Mouse (Mus musculus): ENCODE measurements at regions not wholly inside any gene's neighbourhood (a gene's known extent, or its start where the extent isn't known, plus 50 kb on each side); places are given as distances from the start of the nearest gene placed in this dataset.

DNA sequence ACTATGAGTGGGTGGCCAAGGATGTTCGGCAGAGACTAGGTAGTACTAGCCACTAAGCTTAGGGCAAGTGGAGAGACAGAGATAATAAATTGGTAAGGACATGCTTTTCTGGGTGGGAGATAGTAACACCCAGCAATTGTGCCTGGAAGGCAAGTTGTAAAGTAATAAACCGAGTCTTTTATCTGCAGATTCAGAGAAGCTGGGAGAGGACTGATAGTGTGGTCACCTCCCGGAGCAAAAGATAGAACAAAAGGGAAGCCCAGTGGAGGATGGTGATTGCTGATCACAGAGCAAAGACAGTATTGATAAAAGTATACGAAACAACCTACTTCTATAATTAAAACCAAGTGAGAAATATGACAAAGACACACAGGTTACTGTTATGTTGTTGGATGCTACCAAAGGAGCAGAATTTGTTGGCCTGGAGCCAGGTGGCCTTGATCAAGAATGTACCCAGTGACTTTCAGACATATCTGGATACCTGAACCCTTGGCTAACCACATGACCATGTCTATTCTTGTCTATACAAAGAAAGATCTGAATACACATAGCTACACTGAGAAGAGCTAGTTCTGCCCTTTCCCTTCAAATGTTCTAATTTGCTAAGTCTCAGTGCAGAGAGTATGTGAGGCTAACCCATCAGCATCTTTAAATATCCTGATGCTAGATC, 150.7 kb downstream of the Gm5447 start:
- TF ChIP-seq POLR2A (IDR thresholded peaks at IDR 0.05; ENCODE audit: borderline replicate concordance, low read depth, low read length) (no peak), CTCF (IDR thresholded peaks at IDR 0.05; ENCODE audit: low read depth, low read length) (no peak)

Data from bone marrow macrophage, adult 2 months (primary cell).